Mouse (Mus musculus) CH12.LX (cell line): Measurements from ENCODE around the gene Gm6904.
"Not testable (repeated sequence)": the region's sequence is repeated elsewhere in the genome, so short reads cannot be mapped to it uniquely, and the experiment has no call there.

ENCODE experiments used
- BHLHE40 ChIP-seq: IDR thresholded peaks from 2 replicates; pipeline ENCODE4 v1.6.1; 2011; ENCODE audit warnings: mild to moderate bottlenecking, low read depth, low read length, improper control_type of control experiment
- CTCF ChIP-seq, 2 experiments: IDR thresholded peaks in 1 of 2; conservative IDR thresholded peaks in 1 of 2; 2 replicates each; pipeline ENCODE4 v1.5.1; 2011 to 2012; ENCODE audit warnings: low read depth in 2 of 2, low read length in 2 of 2, improper control_type of control experiment in 1 of 2, inconsistent platforms in 1 of 2, mild to moderate bottlenecking in 1 of 2, moderate library complexity in 1 of 2
- EP300 ChIP-seq: IDR thresholded peaks from 2 replicates; pipeline ENCODE4 v1.6.1; 2011; ENCODE audit warnings: low read length, improper control_type of control experiment
- IRF4 ChIP-seq: IDR thresholded peaks from 2 replicates; pipeline ENCODE4 v1.6.1; 2014; ENCODE audit warnings: low read depth, mild to moderate bottlenecking, inconsistent platforms, low read length, improper control_type of control experiment
- JUND ChIP-seq: conservative IDR thresholded peaks from 2 replicates; pipeline ENCODE4 v1.6.1; 2011; ENCODE audit warnings: low read depth, low read length, improper control_type of control experiment
- NELFE ChIP-seq: IDR thresholded peaks from 2 replicates; pipeline ENCODE4 v1.6.1; 2011; ENCODE audit warnings: low read depth, low read length, improper control_type of control experiment
- POLR2A ChIP-seq: IDR thresholded peaks from 2 replicates; pipeline ENCODE4 v1.6.1; 2011; ENCODE audit warnings: low read depth, mild to moderate bottlenecking, improper control_type of control experiment, low read length
- RCOR1 ChIP-seq: conservative IDR thresholded peaks from 2 replicates; pipeline ENCODE4 v1.6.1; 2012; ENCODE audit warnings: low read depth, mild to moderate bottlenecking, inconsistent platforms, low read length, improper control_type of control experiment
- SMC3 ChIP-seq: IDR thresholded peaks from 2 replicates; pipeline ENCODE4 v1.6.1; 2011; ENCODE audit warnings: low read depth, low read length, improper control_type of control experiment

- not testable (repeated sequence) for TF ChIP-seq CTCF (conservative IDR thresholded peaks at IDR 0.05 in 1 of 2, IDR thresholded peaks at IDR 0.05 in 1 of 2; ENCODE audit: low read depth in 2 of 2, low read length in 2 of 2); SMC3; RCOR1; NELFE; POLR2A; JUND; IRF4
- TF ChIP-seq EP300: peak; percentile 57
- peak; percentile 45; the same call in 1 of the 2 replicates for TF ChIP-seq BHLHE40
Measured at GRCm38 (mm10) chr14:59255861-59256260, 4.2 kb downstream of the Gm6904 start.
